In genomic region chr2:26339204-26339551, GRCm38 (mm10) we compare ENCODE assay signal across 12 mouse cellular contexts. TPM values are rescaled to one million over a fixed set of nuclear protein-coding genes. Genes with fewer than 3 reads are reported as not detected.
DNase-seq lines count a peak whose midpoint lies in the region; ATAC-seq lines count a peak whose summit lies in the region.
"Had no signal": no experiment of that assay in that cellular context is flagged by ENCODE, and none has a peak within 500 bp of the region (broad histone marks: within the 10 kb centered on the region; RNA-seq: fewer than 3 reads in every experiment).

No protein-coding gene starts in this region.

- H3K9me3 ChIP-seq in heart, embryonic 11.5 days (replicated peaks; ENCODE audit: control insufficient read depth, low read length) = no peaks in the 10 kb centered on the region
- H3K9me3 ChIP-seq in midbrain, embryonic 10.5 days (replicated peaks) = no peaks in the 10 kb centered on the region
- H3K9me3 ChIP-seq in midbrain, embryonic 11.5 days (ENCODE audit: control insufficient read depth, low read length) = no peaks in the 10 kb centered on the region
- H3K9me3 ChIP-seq in heart, embryonic 14.5 days (ENCODE audit: control insufficient read depth, low read length) = no peaks in the 10 kb centered on the region
- no peaks in the 10 kb centered on the region for H3K9me3 ChIP-seq in embryonic facial prominence, embryonic 10.5 days
- H3K9me3 ChIP-seq: liver, embryonic 15.5 days had no signal

- H3K27ac ChIP-seq in heart, embryonic 11.5 days (ENCODE audit: low read depth, low read length) = no peak overlapping the region
- H3K27ac ChIP-seq in midbrain, embryonic 10.5 days (replicated peaks) = 0 out of 2 replicates have a peak overlapping the region, but pooled peaks have one; percentile 33
- H3K27ac ChIP-seq in midbrain, embryonic 11.5 days (ENCODE audit: low read depth, low read length) = no peak overlapping the region
- peak overlapping the region; percentile 61 to 98 for H3K27ac ChIP-seq in heart, embryonic 14.5 days (replicated peaks in 1 of 2; ENCODE audit: control insufficient read depth in 1 of 2, insufficient read depth in 1 of 2, low read depth in 2 of 2, low read length in 2 of 2)
- no peak overlapping the region for H3K27ac ChIP-seq in embryonic facial prominence, embryonic 10.5 days (replicated peaks)
- H3K27ac ChIP-seq: liver, embryonic 15.5 days had no signal

- no peak overlapping the region for H3K4me3 ChIP-seq in heart, embryonic 11.5 days (ENCODE audit: low read depth, low read length)
- no peak overlapping the region for H3K4me3 ChIP-seq in midbrain, embryonic 10.5 days
- H3K4me3 ChIP-seq in midbrain, embryonic 11.5 days (ENCODE audit: low read depth, low read length) = no peak overlapping the region
- no peak overlapping the region for H3K4me3 ChIP-seq in heart, embryonic 14.5 days (ENCODE audit: control insufficient read depth in 1 of 2, insufficient read depth in 1 of 2, low read depth in 1 of 2, low read length in 2 of 2)
- no peak overlapping the region for H3K4me3 ChIP-seq in embryonic facial prominence, embryonic 10.5 days
- H3K4me3 ChIP-seq: liver, embryonic 15.5 days had no signal

- no peak overlapping the region for H3K9ac ChIP-seq in heart, embryonic 11.5 days (ENCODE audit: low read depth, low read length)
- H3K9ac ChIP-seq in midbrain, embryonic 11.5 days (ENCODE audit: low read length) = no peak overlapping the region
- peak overlapping the region; percentile 52 for H3K9ac ChIP-seq in heart, embryonic 14.5 days (ENCODE audit: low read length)
- H3K9ac ChIP-seq: liver, embryonic 15.5 days had no signal

- peaks cover 5% of the 10 kb centered on the region; the same call in 1 of the 2 replicates for H3K36me3 ChIP-seq in heart, embryonic 11.5 days (ENCODE audit: control insufficient read depth, insufficient read depth, low read length)
- peaks cover 60% of the 10 kb centered on the region for H3K36me3 ChIP-seq in midbrain, embryonic 10.5 days
- H3K36me3 ChIP-seq in midbrain, embryonic 11.5 days (ENCODE audit: control insufficient read depth, insufficient read depth, low read length) = peaks cover 7% of the 10 kb centered on the region
- peaks cover 25% of the 10 kb centered on the region for H3K36me3 ChIP-seq in heart, embryonic 14.5 days (ENCODE audit: control insufficient read depth, insufficient read depth, low read length)
- H3K36me3 ChIP-seq in embryonic facial prominence, embryonic 10.5 days (replicated peaks) = peaks cover 59% of the 10 kb centered on the region
- H3K36me3 ChIP-seq: liver, embryonic 15.5 days had no signal

- intact Hi-C loops in left cerebral cortex, postnatal 10 days (cut with DNase I) = no loop called here

- H3K27me3 ChIP-seq in heart, embryonic 11.5 days (ENCODE audit: control insufficient read depth, insufficient read depth, low read length) = no peaks in the 10 kb centered on the region
- no peaks in the 10 kb centered on the region for H3K27me3 ChIP-seq in midbrain, embryonic 10.5 days (ENCODE audit: low read depth, poor library complexity, severe bottlenecking)
- no peaks in the 10 kb centered on the region for H3K27me3 ChIP-seq in midbrain, embryonic 11.5 days (ENCODE audit: control insufficient read depth, insufficient read depth, low read length)
- H3K27me3 ChIP-seq in heart, embryonic 14.5 days (ENCODE audit: control insufficient read depth, insufficient read depth, low read length) = no peaks in the 10 kb centered on the region
- H3K27me3 ChIP-seq in embryonic facial prominence, embryonic 10.5 days (replicated peaks; ENCODE audit: low read depth, poor library complexity, severe bottlenecking) = no peaks in the 10 kb centered on the region
- H3K27me3 ChIP-seq: liver, embryonic 15.5 days had no signal

- DNase-seq in heart, adult 18-20 months = peak; percentile 89 to 90
- DNase-seq in midbrain, embryonic 10.5 days (ENCODE audit: low spot score) = no peak
- no peak for DNase-seq in midbrain, embryonic 11.5 days (ENCODE audit: low spot score, missing footprints)
- DNase-seq in testis, postnatal 14 days (ENCODE audit: low spot score) = peak; percentile 70
- DNase-seq in embryonic facial prominence, embryonic 10.5 days (ENCODE audit: low spot score) = no peak
- no peak for DNase-seq in left cerebral cortex, postnatal 10 days (ENCODE audit: extremely low spot score in 1 of 2, low spot score in 2 of 2)
- DNase-seq: embryo, embryonic 11 days; retina, postnatal 1 day had no signal

- 81% methylated on average over 5 of the region's 5 CpGs for WGBS in heart, embryonic 11.5 days (ENCODE audit: insufficient replicate concordance)
- WGBS in midbrain, embryonic 10.5 days = 90% methylated on average over 5 of the region's 5 CpGs
- 88% methylated on average over 5 of the region's 5 CpGs for WGBS in midbrain, embryonic 11.5 days
- 48% methylated on average over 5 of the region's 5 CpGs for WGBS in heart, embryonic 14.5 days
- 89% methylated on average over 5 of the region's 5 CpGs for WGBS in embryonic facial prominence, embryonic 10.5 days

- ATAC-seq in heart, embryonic 11.5 days (replicated peaks; ENCODE audit: insufficient number of reproducible peaks, low FRiP score, low TSS enrichment) = no peak
- ATAC-seq in midbrain, embryonic 11.5 days (ENCODE audit: low FRiP score) = no peak
- ATAC-seq in heart, embryonic 14.5 days (ENCODE audit: insufficient number of reproducible peaks, insufficient read depth, low FRiP score, low read depth) = peak; percentile 20; the same call in 1 of the 2 replicates

- peaks cover 26% of the 10 kb centered on the region for H3K4me1 ChIP-seq in heart, embryonic 11.5 days (ENCODE audit: control insufficient read depth, insufficient read depth, low read length)
- no peaks in the 10 kb centered on the region; the same call in 1 of the 2 replicates for H3K4me1 ChIP-seq in midbrain, embryonic 10.5 days
- no peaks in the 10 kb centered on the region for H3K4me1 ChIP-seq in midbrain, embryonic 11.5 days (ENCODE audit: control insufficient read depth, insufficient read depth, low read length)
- peaks cover 51% of the 10 kb centered on the region in 2 experiments for H3K4me1 ChIP-seq in heart, embryonic 14.5 days (ENCODE audit: control insufficient read depth in 2 of 2, insufficient read depth in 2 of 2, low read length in 2 of 2)
- peaks cover 4% of the 10 kb centered on the region; the same call in 1 of the 2 replicates for H3K4me1 ChIP-seq in embryonic facial prominence, embryonic 10.5 days

- no peak overlapping the region for H3K4me2 ChIP-seq in heart, embryonic 11.5 days
- H3K4me2 ChIP-seq in midbrain, embryonic 11.5 days = no peak overlapping the region
- peak overlapping the region; percentile 46 for H3K4me2 ChIP-seq in heart, embryonic 14.5 days (ENCODE audit: low read length)
- H3K4me2 ChIP-seq: liver, embryonic 15.5 days had no signal

RNA-seq across cellular contexts. Expression of gene Dnlz, which starts 12.7 kb away (rescaled TPM):
- 10 to 100 TPM; 24.5 to 25.3 TPM for total RNA-seq in heart, adult 18-20 months (2021)
- polyA plus RNA-seq in heart, embryonic 11.5 days (2014; fragmentation: Nextera tagmentation; extraction: Ambion mirVana) = 26.3 and 28.0 TPM in 2 replicates
- 35.1 and 39.2 TPM in 2 replicates for polyA plus RNA-seq in midbrain, embryonic 10.5 days (2016; fragmentation: Nextera tagmentation; extraction: Ambion mirVana)
- 29.5 and 35.0 TPM in 2 replicates for polyA plus RNA-seq in midbrain, embryonic 11.5 days (2014; fragmentation: Nextera tagmentation; extraction: Ambion mirVana)
- 27.5 and 30.8 TPM in 2 replicates for polyA plus RNA-seq in heart, embryonic 14.5 days (2014; fragmentation: Nextera tagmentation; extraction: Ambion mirVana)
- polyA plus RNA-seq in embryonic facial prominence, embryonic 10.5 days (2016; fragmentation: Nextera tagmentation; extraction: Ambion mirVana) = 31.5 and 32.2 TPM in 2 replicates
- 10 to 100 TPM; 26.7 to 27.6 TPM for total RNA-seq in left cerebral cortex, postnatal 10 days (2021)

RNA-seq across cellular contexts. Expression of gene Card9, which starts 21.5 kb away (rescaled TPM):
- 1 to 10 TPM in 1 of 2 experiments, under 1 TPM in 1; 0.89 to 1.1 TPM for total RNA-seq in heart, adult 18-20 months (2021)
- 0.38 and 0.59 TPM in 2 replicates for polyA plus RNA-seq in heart, embryonic 11.5 days (2014; fragmentation: Nextera tagmentation; extraction: Ambion mirVana)
- 0.77 and 1.9 TPM in 2 replicates for polyA plus RNA-seq in midbrain, embryonic 10.5 days (2016; fragmentation: Nextera tagmentation; extraction: Ambion mirVana)
- polyA plus RNA-seq in midbrain, embryonic 11.5 days (2014; fragmentation: Nextera tagmentation; extraction: Ambion mirVana) = 0.99 and 1.1 TPM in 2 replicates
- polyA plus RNA-seq in heart, embryonic 14.5 days (2014; fragmentation: Nextera tagmentation; extraction: Ambion mirVana) = 0.57 and 0.61 TPM in 2 replicates
- 0.87 and 0.96 TPM in 2 replicates for polyA plus RNA-seq in embryonic facial prominence, embryonic 10.5 days (2016; fragmentation: Nextera tagmentation; extraction: Ambion mirVana)
- total RNA-seq in left cerebral cortex, postnatal 10 days (2021) = 1 to 10 TPM; 2.1 to 2.9 TPM

RNA-seq across cellular contexts. Expression of gene Gpsm1, which starts 23.9 kb away (rescaled TPM):
- 100 to 1,000 TPM; 175 to 238 TPM for total RNA-seq in heart, adult 18-20 months (2021)
- polyA plus RNA-seq in heart, embryonic 11.5 days (2014; fragmentation: Nextera tagmentation; extraction: Ambion mirVana) = 21.4 and 30.2 TPM in 2 replicates
- polyA plus RNA-seq in midbrain, embryonic 10.5 days (2016; fragmentation: Nextera tagmentation; extraction: Ambion mirVana) = 87.6 and 103 TPM in 2 replicates
- 46.2 and 53.3 TPM in 2 replicates for polyA plus RNA-seq in midbrain, embryonic 11.5 days (2014; fragmentation: Nextera tagmentation; extraction: Ambion mirVana)
- polyA plus RNA-seq in heart, embryonic 14.5 days (2014; fragmentation: Nextera tagmentation; extraction: Ambion mirVana) = 36.5 and 36.9 TPM in 2 replicates
- polyA plus RNA-seq in embryonic facial prominence, embryonic 10.5 days (2016; fragmentation: Nextera tagmentation; extraction: Ambion mirVana) = 96.7 and 97.2 TPM in 2 replicates
- 100 to 1,000 TPM; 103 to 108 TPM for total RNA-seq in left cerebral cortex, postnatal 10 days (2021)

RNA-seq across cellular contexts. Expression of gene Snapc4, which starts 41.3 kb away (rescaled TPM):
- total RNA-seq in heart, adult 18-20 months (2021) = 1 to 10 TPM; 5.8 to 5.9 TPM
- polyA plus RNA-seq in heart, embryonic 11.5 days (2014; fragmentation: Nextera tagmentation; extraction: Ambion mirVana) = 16.8 and 18.2 TPM in 2 replicates
- 32.5 and 34.4 TPM in 2 replicates for polyA plus RNA-seq in midbrain, embryonic 10.5 days (2016; fragmentation: Nextera tagmentation; extraction: Ambion mirVana)
- polyA plus RNA-seq in midbrain, embryonic 11.5 days (2014; fragmentation: Nextera tagmentation; extraction: Ambion mirVana) = 22.3 and 22.5 TPM in 2 replicates
- 15.8 and 18.3 TPM in 2 replicates for polyA plus RNA-seq in heart, embryonic 14.5 days (2014; fragmentation: Nextera tagmentation; extraction: Ambion mirVana)
- polyA plus RNA-seq in embryonic facial prominence, embryonic 10.5 days (2016; fragmentation: Nextera tagmentation; extraction: Ambion mirVana) = 39.3 and 39.8 TPM in 2 replicates
- 10 to 100 TPM; 78.8 to 80.9 TPM for total RNA-seq in left cerebral cortex, postnatal 10 days (2021)

RNA-seq across cellular contexts. Expression of gene Ccdc187, which starts 44.8 kb away (rescaled TPM):
- total RNA-seq in heart, adult 18-20 months (2021) = under 1 TPM; 0.05 to 0.13 TPM
- polyA plus RNA-seq in heart, embryonic 11.5 days (2014; fragmentation: Nextera tagmentation; extraction: Ambion mirVana) = 0.09 TPM in 1 of 2 replicates, not detected in the other
- 0.02 and 0.07 TPM in 2 replicates for polyA plus RNA-seq in midbrain, embryonic 10.5 days (2016; fragmentation: Nextera tagmentation; extraction: Ambion mirVana)
- 0.05 and 0.10 TPM in 2 replicates for polyA plus RNA-seq in midbrain, embryonic 11.5 days (2014; fragmentation: Nextera tagmentation; extraction: Ambion mirVana)
- polyA plus RNA-seq in heart, embryonic 14.5 days (2014; fragmentation: Nextera tagmentation; extraction: Ambion mirVana) = 0.16 and 0.24 TPM in 2 replicates
- 0.03 and 0.04 TPM in 2 replicates for polyA plus RNA-seq in embryonic facial prominence, embryonic 10.5 days (2016; fragmentation: Nextera tagmentation; extraction: Ambion mirVana)
- 1 to 10 TPM; 1.3 to 2.0 TPM for total RNA-seq in left cerebral cortex, postnatal 10 days (2021)
- polyA plus RNA-seq: C2C12 had no signal

Comparison
In these comparisons a context has a peak if more than half of its experiments do, and no peak if none do; other contexts are left out.
1. H3K27ac ChIP-seq: peak in midbrain, embryonic 10.5 days (single experiment) and heart, embryonic 14.5 days (2 of 2); none in heart, embryonic 11.5 days (single experiment), midbrain, embryonic 11.5 days (single experiment) and embryonic facial prominence, embryonic 10.5 days (single experiment).
2. DNase-seq: peak in heart, adult 18-20 months (2 of 2) and testis, postnatal 14 days (single experiment); none in midbrain, embryonic 10.5 days (single experiment), midbrain, embryonic 11.5 days (single experiment), embryonic facial prominence, embryonic 10.5 days (single experiment) and left cerebral cortex, postnatal 10 days (0 of 2).